ENCODE assay signal across 19 mouse cellular contexts in genomic region chr7:123002028-123002410, GRCm38 (mm10).
"Had no signal": no experiment of that assay in that cellular context is flagged by ENCODE, and none has a peak within 500 bp of the region (broad histone marks: within the 10 kb centered on the region; RNA-seq: fewer than 3 reads in every experiment).

No protein-coding gene starts in this region.

- H3K27ac ChIP-seq: liver, embryonic 13.5 days; liver, embryonic 15.5 days; lung, embryonic 15.5 days; macrophage; midbrain, embryonic 13.5 days; midbrain, embryonic 15.5 days; neural tube, embryonic 13.5 days; stomach, embryonic 15.5 days; stomach, postnatal 0 days had no signal

- H3K9me3 ChIP-seq: liver, embryonic 13.5 days; liver, embryonic 15.5 days; lung, embryonic 15.5 days; megakaryocyte, embryonic 14.5 days; midbrain, embryonic 13.5 days; midbrain, embryonic 15.5 days; neural tube, embryonic 13.5 days; stomach, embryonic 15.5 days had no signal

- ATAC-seq: liver, postnatal 0 days; lung, postnatal 0 days; midbrain, embryonic 13.5 days; midbrain, embryonic 15.5 days had no signal

- H3K4me1 ChIP-seq: liver, embryonic 13.5 days; liver, embryonic 15.5 days; lung, embryonic 15.5 days; megakaryocyte, embryonic 14.5 days; midbrain, embryonic 13.5 days; midbrain, embryonic 15.5 days; neural tube, embryonic 13.5 days; stomach, embryonic 15.5 days had no signal

- H3K9ac ChIP-seq: liver, embryonic 13.5 days; liver, embryonic 15.5 days; liver, postnatal 0 days; lung, embryonic 15.5 days; midbrain, embryonic 13.5 days; midbrain, embryonic 15.5 days; neural tube, embryonic 13.5 days; stomach, embryonic 15.5 days had no signal

- H3K27me3 ChIP-seq: liver, embryonic 13.5 days; liver, embryonic 15.5 days; lung, embryonic 15.5 days; megakaryocyte, embryonic 14.5 days; midbrain, embryonic 13.5 days; midbrain, embryonic 15.5 days; neural tube, embryonic 13.5 days; stomach, embryonic 15.5 days had no signal

- H3K4me3 ChIP-seq: liver, embryonic 13.5 days; liver, embryonic 15.5 days; lung, embryonic 15.5 days; megakaryocyte, embryonic 14.5 days; midbrain, embryonic 13.5 days; midbrain, embryonic 15.5 days; neural tube, embryonic 13.5 days; stomach, embryonic 15.5 days had no signal

- DNase-seq: liver, embryonic 13.5 days; liver, postnatal 0 days; lung, adult 2 months; lung, postnatal 14 days; right cerebral cortex, postnatal 14 days; thymus, adult 2 months; thymus, postnatal 25 days; thymus, postnatal 4 days had no signal

- H3K4me2 ChIP-seq: liver, embryonic 13.5 days; liver, embryonic 15.5 days; lung, embryonic 15.5 days; midbrain, embryonic 11.5 days; midbrain, embryonic 13.5 days; midbrain, embryonic 15.5 days; neural tube, embryonic 13.5 days; stomach, embryonic 15.5 days had no signal
